Mouse (Mus musculus) thymus, adult 2 months (tissue): ENCODE measurements at regions not wholly inside any gene's neighbourhood (a gene's known extent, or its start where the extent isn't known, plus 50 kb on each side); places are given as distances from the start of the nearest gene placed in this dataset.

Experiments
- CTCF ChIP-seq: fragments of 200-500 bp; IDR thresholded peaks from 2 replicates; pipeline ENCODE4 v1.5.1; 2012; ENCODE audit warnings: mild to moderate bottlenecking, control low read depth, low read length, moderate library complexity, borderline replicate concordance; ENCODE audit not compliant: control insufficient read depth, poor library complexity, insufficient read depth; ENCODE audit errors: extremely low read depth
- POLR2A ChIP-seq: fragments of 200-500 bp; IDR thresholded peaks from 2 replicates; pipeline ENCODE4 v1.6.1; 2012; ENCODE audit warnings: mild to moderate bottlenecking, low read length, control low read depth, moderate library complexity; ENCODE audit not compliant: control insufficient read depth, poor library complexity, insufficient read depth; ENCODE audit errors: extremely low read depth

DNA sequence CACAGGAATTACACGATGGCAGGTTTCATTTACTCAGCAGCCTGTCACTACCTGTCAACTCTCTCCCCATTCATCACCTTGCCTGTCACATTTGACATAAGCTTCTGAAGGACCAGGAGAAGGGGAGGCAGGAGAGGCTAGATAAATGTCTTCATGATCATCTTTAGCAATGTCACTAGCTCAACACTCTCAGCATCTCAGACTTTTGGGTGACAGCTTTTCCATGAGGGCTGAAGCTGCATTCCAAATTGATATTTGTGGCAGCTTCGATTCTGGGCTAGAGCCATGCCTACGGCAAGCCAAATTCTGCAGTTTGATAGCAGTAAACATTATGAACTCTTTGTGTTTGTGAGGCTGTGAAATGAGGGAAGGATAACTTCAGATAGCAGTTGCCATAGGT is 1255.1 kb upstream of the Cited2 start:
- TF ChIP-seq CTCF (no peak), POLR2A (no peak)
